Mouse (Mus musculus) forebrain, embryonic 14.5 days (tissue): ENCODE results near the gene Fgfr2. TPM values are rescaled to one million over a fixed set of nuclear protein-coding genes. Genes with fewer than 3 reads are reported as not detected.

Source experiments
- ATAC-seq: fragments of 200-750 bp; cut with Nextera tagmentation; 2 replicates; pipeline ENCODE4 v1.8.0; 2017; ENCODE audit warnings: mild to moderate bottlenecking, moderate library complexity
- DNase-seq: peaks from one replicate; pipeline ENCODE4 v3.0.0-alpha.2; 2015; ENCODE audit warnings: low spot score
- H3K27ac ChIP-seq: fragments of 300-500 bp; sonication (generic); 2 replicates; pipeline ENCODE4 v1.5.1; 2014; ENCODE audit warnings: low read depth, mild to moderate bottlenecking, control low read depth, low read length, moderate library complexity
- H3K27me3 ChIP-seq: fragments of 300-500 bp; sonication (generic); replicated peaks from 2 replicates; pipeline ENCODE4 v1.6.1; 2014; ENCODE audit warnings: low read length, control low read depth, mixed read lengths; ENCODE audit not compliant: control insufficient read depth, insufficient read depth
- H3K36me3 ChIP-seq: fragments of 300-500 bp; sonication (generic); 2 replicates; pipeline ENCODE4 v1.6.1; 2014; ENCODE audit warnings: low read length, control low read depth; ENCODE audit not compliant: control insufficient read depth, insufficient read depth
- H3K4me1 ChIP-seq: fragments of 300-500 bp; sonication (generic); 2 replicates; pipeline ENCODE4 v1.6.1; 2014; ENCODE audit warnings: antibody characterized with exemption, low read length, control low read depth; ENCODE audit not compliant: control insufficient read depth, insufficient read depth
- H3K4me2 ChIP-seq: fragments of 300-500 bp; sonication (generic); 2 replicates; pipeline ENCODE4 v1.6.1; 2014; ENCODE audit warnings: mild to moderate bottlenecking, control low read depth, low read length
- H3K4me3 ChIP-seq: fragments of 300-500 bp; sonication (generic); 2 replicates; pipeline ENCODE4 v1.5.1; 2014; ENCODE audit warnings: low read depth, low read length, control low read depth
- H3K9ac ChIP-seq: fragments of 300-500 bp; sonication (generic); 2 replicates; pipeline ENCODE4 v1.6.1; 2014; ENCODE audit warnings: mild to moderate bottlenecking, low read length, control low read depth, moderate library complexity
- H3K9me3 ChIP-seq: fragments of 300-500 bp; sonication (generic); replicated peaks from 2 replicates; pipeline ENCODE4 v1.6.1; 2016; ENCODE audit warnings: low read length, control low read depth, mixed read lengths; ENCODE audit not compliant: control insufficient read depth
- WGBS: fragments of 180-500 bp; shearing (Covaris S2); extraction: QIAGEN DNeasy Blood & Tissue Kit; methylation state at CpG from one replicate; pipeline ENCODE4 v1.1.7; 2014; 5-methylcytosine and 5-hydroxymethylcytosine counted together
- polyA plus RNA-seq: library from polyadenylated mRNA; unstranded; fragments of >200 nt; fragmentation: Nextera tagmentation; extraction: Ambion mirVana; gene quantifications from 2 replicates; pipeline ENCODE4 v1.2.1, GENCODE M21; 2014

Fgfr2 gene
- polyA plus RNA-seq, 1 experiment from 2014 or later: 35.9 TPM

GRCm38 (mm10) chr7:130713319-130713718, 2409.8 kb downstream of the Fgfr2 start:
- Histone ChIP-seq H3K36me3 (peaks cover 22% of the 10 kb centered on the region), H3K4me1 (peaks cover 6% of the 10 kb centered on the region), H3K9ac (no peak overlapping the region), H3K27ac (0 out of 2 replicates have a peak overlapping the region, but pooled peaks have one; percentile 11), H3K4me2 (no peak overlapping the region), H3K27me3 (no peaks in the 10 kb centered on the region), H3K4me3 (no peak overlapping the region), H3K9me3 (no peaks in the 10 kb centered on the region)
- 44% methylated on average over 6 of the region's 6 CpGs for WGBS
- ATAC-seq (no peak), DNase-seq (no peak)

GRCm38 (mm10) chr7:130711851-130712250, 2411.3 kb downstream of the Fgfr2 start:
- H3K4me1 ChIP-seq: peaks cover 6% of the 10 kb centered on the region
- no peak for ATAC-seq

GRCm38 (mm10) chr7:130709372-130710274, 2413.5 kb downstream of the Fgfr2 start:
- Histone ChIP-seq H3K36me3 (no peaks in the 10 kb centered on the region), H3K4me3 (no peak overlapping the region), H3K9me3 (no peaks in the 10 kb centered on the region), H3K4me2 (no peak overlapping the region), H3K27me3 (no peaks in the 10 kb centered on the region), H3K4me1 (peaks cover 6% of the 10 kb centered on the region), H3K27ac (0 out of 2 replicates have a peak overlapping the region, but pooled peaks have one; percentile 33), H3K9ac (no peak overlapping the region; the same call in 1 of the 2 replicates)
- 67% methylated on average over 9 of the region's 9 CpGs for WGBS
- ATAC-seq (no peak), DNase-seq (no peak)

More at GRCm38 (mm10) chr7:130711851-130712250, 2411.3 kb downstream of the Fgfr2 start:
- Histone ChIP-seq H3K27ac (no peak overlapping the region), H3K9ac (no peak overlapping the region), H3K36me3 (peaks cover 7% of the 10 kb centered on the region), H3K9me3 (no peaks in the 10 kb centered on the region), H3K27me3 (no peaks in the 10 kb centered on the region), H3K4me3 (no peak overlapping the region), H3K4me2 (no peak overlapping the region)
- DNase-seq: no peak
- 92% methylated on average over 5 of the region's 7 CpGs for WGBS

- H3K4me2 ChIP-seq: no peak overlapping the region
- H3K27ac ChIP-seq: no peak overlapping the region
- no peak for ATAC-seq
- no peaks in the 10 kb centered on the region for H3K9me3 ChIP-seq
- no peak overlapping the region for H3K9ac ChIP-seq
- no peak for DNase-seq
- peaks cover 6% of the 10 kb centered on the region for H3K4me1 ChIP-seq
- 72% methylated on average over 9 of the region's 9 CpGs for WGBS
- no peak overlapping the region for H3K4me3 ChIP-seq
- no peaks in the 10 kb centered on the region for H3K27me3 ChIP-seq
- H3K36me3 ChIP-seq: no peaks in the 10 kb centered on the region
Observed at GRCm38 (mm10) chr7:130708940-130709339, 2414.2 kb downstream of the Fgfr2 start.

GRCm38 (mm10) chr7:130705230-130705629, 2417.9 kb downstream of the Fgfr2 start:
- H3K27me3 ChIP-seq: no peaks in the 10 kb centered on the region
- H3K27ac ChIP-seq: no peak overlapping the region
- no peak for DNase-seq
- no peak for ATAC-seq
- H3K4me2 ChIP-seq: no peak overlapping the region
- H3K4me3 ChIP-seq: no peak overlapping the region
- no peak overlapping the region for H3K9ac ChIP-seq
- H3K4me1 ChIP-seq: peaks cover 3% of the 10 kb centered on the region
- H3K9me3 ChIP-seq: no peaks in the 10 kb centered on the region
- H3K36me3 ChIP-seq: peaks cover 3% of the 10 kb centered on the region; the same call in 1 of the 2 replicates
- WGBS: 83% methylated on average over 2 of the region's 2 CpGs

- 75% methylated on average over 1 of the region's 1 CpGs for WGBS
- ATAC-seq: no peak
- peaks cover 9% of the 10 kb centered on the region; the same call in 1 of the 2 replicates for H3K36me3 ChIP-seq
- peaks cover 8% of the 10 kb centered on the region for H3K4me1 ChIP-seq
- no peaks in the 10 kb centered on the region for H3K9me3 ChIP-seq
- no peak for DNase-seq
- no peak overlapping the region for H3K27ac ChIP-seq
- H3K27me3 ChIP-seq: no peaks in the 10 kb centered on the region
- no peak overlapping the region for H3K4me3 ChIP-seq
- no peak overlapping the region for H3K9ac ChIP-seq
- no peak overlapping the region for H3K4me2 ChIP-seq
Observed at GRCm38 (mm10) chr7:130701336-130701735, 2421.8 kb downstream of the Fgfr2 start.

- DNase-seq (no peak), ATAC-seq (no peak)
- Histone ChIP-seq H3K36me3 (peaks cover 9% of the 10 kb centered on the region; the same call in 1 of the 2 replicates), H3K27me3 (no peaks in the 10 kb centered on the region), H3K4me3 (no peak overlapping the region), H3K9ac (no peak overlapping the region), H3K27ac (no peak overlapping the region), H3K9me3 (no peaks in the 10 kb centered on the region), H3K4me2 (no peak overlapping the region), H3K4me1 (peaks cover 31% of the 10 kb centered on the region)
Observed at GRCm38 (mm10) chr7:130698480-130698879, 2424.7 kb downstream of the Fgfr2 start.

GRCm38 (mm10) chr7:130696347-130697234, 2426.6 kb downstream of the Fgfr2 start:
- peak; percentile 55 for DNase-seq

More at GRCm38 (mm10) chr7:130696347-130697234, 2426.6 kb downstream of the Fgfr2 start:
- Histone ChIP-seq H3K4me2 (peak overlapping the region; percentile 31), H3K9ac (peak overlapping the region; percentile 35; the same call in 1 of the 2 replicates), H3K36me3 (peaks cover 6% of the 10 kb centered on the region; the same call in 1 of the 2 replicates), H3K27ac (peak overlapping the region; percentile 39; the same call in 1 of the 2 replicates), H3K9me3 (no peaks in the 10 kb centered on the region), H3K27me3 (no peaks in the 10 kb centered on the region), H3K4me3 (no peak overlapping the region), H3K4me1 (peaks cover 33% of the 10 kb centered on the region)
- ATAC-seq: no peak
- WGBS: 74% methylated on average over 16 of the region's 16 CpGs
